Mouse (Mus musculus) bone marrow macrophage, adult 2 months (primary cell): Measurements from ENCODE around the gene Gm20388. TPM values are rescaled to one million over a fixed set of nuclear protein-coding genes. Genes with fewer than 3 reads are reported as not detected.
"Not testable (repeated sequence)": the region's sequence is repeated elsewhere in the genome, so short reads cannot be mapped to it uniquely, and the experiment has no call there.

ENCODE experiments used
- H3K27ac ChIP-seq: 2 replicates; pipeline ENCODE4 v1.5.1; 2012; ENCODE audit warnings: low read depth, low read length; ENCODE audit not compliant: insufficient read depth
- H3K4me1 ChIP-seq: 2 replicates; pipeline ENCODE4 v1.6.1; 2012; ENCODE audit warnings: low read length; ENCODE audit not compliant: control insufficient read depth, insufficient read depth
- H3K4me3 ChIP-seq: 2 replicates; pipeline ENCODE4 v1.5.1; 2012; ENCODE audit warnings: mild to moderate bottlenecking, low read length, moderate library complexity; ENCODE audit not compliant: insufficient read depth
- CTCF ChIP-seq: IDR thresholded peaks from 2 replicates; pipeline ENCODE4 v1.5.1; 2012; ENCODE audit warnings: low read depth, mild to moderate bottlenecking, low read length, moderate library complexity
- POLR2A ChIP-seq: IDR thresholded peaks from 2 replicates; pipeline ENCODE4 v1.6.1; 2012; ENCODE audit warnings: mild to moderate bottlenecking, low read depth, low read length, borderline replicate concordance
- polyA plus RNA-seq: library from polyadenylated mRNA; stranded (reverse); fragments of >200 nt; gene quantifications from 2 replicates; pipeline ENCODE4 v1.2.4, GENCODE M21; 2012; ENCODE audit not compliant: missing spikeins, insufficient read depth, insufficient read length

Gene Gm20388
- polyA plus RNA-seq, 1 experiment = 32.7 TPM

DNA sequence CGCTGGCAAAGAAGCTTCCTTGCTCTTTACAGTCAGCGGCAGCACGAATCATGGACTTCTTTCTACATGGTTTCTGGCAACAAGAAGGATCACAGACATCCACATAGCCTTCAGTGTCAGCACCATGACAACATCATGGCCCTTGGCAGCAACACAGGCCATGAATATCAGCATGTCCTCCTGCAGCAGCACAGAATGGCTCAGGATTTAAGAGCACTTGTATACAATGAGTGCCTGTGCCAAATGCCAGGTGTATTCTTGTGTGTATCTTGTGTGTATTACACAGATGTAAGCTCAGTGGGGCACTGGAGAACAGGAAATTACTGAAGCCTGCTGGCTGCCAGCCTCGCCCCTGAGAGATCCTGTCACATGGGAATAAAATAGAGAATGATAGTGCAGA is 4263.0 kb downstream of the Gm20388 start:
- TF ChIP-seq CTCF = no peak
- peaks cover 5% of the 10 kb centered on the region for H3K4me1 ChIP-seq
- no peak overlapping the region for H3K27ac ChIP-seq
- H3K4me3 ChIP-seq = no peak overlapping the region

GRCm38 (mm10) chr8:124176133-124176532 is 4265.5 kb downstream of the Gm20388 start:
- TF ChIP-seq CTCF = no peak
- no peak for TF ChIP-seq POLR2A
- no peak overlapping the region for H3K27ac ChIP-seq

DNA sequence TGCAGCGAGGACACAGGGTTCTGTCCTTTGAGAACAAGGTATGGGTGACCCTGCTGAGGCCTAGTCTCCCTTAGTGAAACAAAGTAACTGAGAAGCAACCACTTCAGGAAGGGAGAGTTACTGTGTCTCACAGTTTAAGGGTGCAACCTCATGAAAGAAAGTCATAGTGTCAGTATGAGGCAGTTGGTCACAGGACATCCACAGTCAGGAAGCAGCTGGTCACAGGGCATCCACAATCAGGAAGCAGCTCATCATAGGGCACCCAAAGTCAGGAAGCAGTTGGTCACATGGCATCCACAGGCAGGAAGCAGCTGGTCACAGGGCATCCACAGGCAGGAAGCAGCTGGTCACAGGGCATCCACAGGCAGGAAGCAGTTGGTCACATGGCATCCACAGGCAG is 4266.5 kb downstream of the Gm20388 start:
- H3K4me1 ChIP-seq, H3K4me3 ChIP-seq: not testable (repeated sequence)
- H3K27ac ChIP-seq = peak overlapping the region; percentile 33

More at GRCm38 (mm10) chr8:124176133-124176532, 4265.5 kb downstream of the Gm20388 start:
- Histone ChIP-seq H3K4me1 (no peaks in the 10 kb centered on the region), H3K4me3 (no peak overlapping the region)

- H3K27ac ChIP-seq = no peak overlapping the region
- no peak overlapping the region for H3K4me3 ChIP-seq
- H3K4me1 ChIP-seq = no peaks in the 10 kb centered on the region
- no peak for TF ChIP-seq CTCF
- no peak for TF ChIP-seq POLR2A
Observed at GRCm38 (mm10) chr8:124180681-124181445, 4270.2 kb downstream of the Gm20388 start.

DNA sequence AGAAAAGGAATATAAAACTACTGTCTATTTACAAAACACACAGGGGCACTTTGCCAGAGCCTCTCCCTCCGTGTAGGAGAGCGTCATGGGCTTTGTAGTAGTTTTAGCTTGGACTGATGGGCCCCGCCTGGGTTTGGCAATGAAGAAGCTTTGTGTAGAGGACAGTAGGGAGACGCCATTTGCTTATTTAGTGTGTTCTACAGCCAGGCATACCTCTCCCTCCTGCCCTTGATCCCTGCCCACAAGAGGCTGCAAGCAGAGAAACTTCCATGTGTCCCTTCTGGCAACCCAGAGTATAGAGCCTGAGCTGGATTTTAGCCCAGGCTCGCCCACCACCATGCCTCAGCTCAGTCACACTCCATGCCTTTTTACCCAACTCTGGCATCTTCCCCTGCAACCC is 4271.1 kb downstream of the Gm20388 start:
- no peak; the same call in 1 of the 2 replicates for TF ChIP-seq CTCF
- no peak for TF ChIP-seq POLR2A
- Histone ChIP-seq H3K4me3 (no peak overlapping the region), H3K4me1 (no peaks in the 10 kb centered on the region), H3K27ac (no peak overlapping the region)

- Histone ChIP-seq H3K4me3 (no peak overlapping the region), H3K4me1 (no peaks in the 10 kb centered on the region), H3K27ac (no peak overlapping the region)
- no peak for TF ChIP-seq CTCF
- no peak for TF ChIP-seq POLR2A
Observed at GRCm38 (mm10) chr8:124182224-124182623, 4271.6 kb downstream of the Gm20388 start.

GRCm38 (mm10) chr8:124184078-124184477 is 4273.4 kb downstream of the Gm20388 start:
- H3K27ac ChIP-seq = no peak overlapping the region
- no peaks in the 10 kb centered on the region for H3K4me1 ChIP-seq
- H3K4me3 ChIP-seq = no peak overlapping the region
- TF ChIP-seq CTCF = no peak
- TF ChIP-seq POLR2A = no peak

- no peak overlapping the region for H3K4me3 ChIP-seq
- TF ChIP-seq CTCF = no peak
- TF ChIP-seq POLR2A = no peak
- no peaks in the 10 kb centered on the region for H3K4me1 ChIP-seq
- no peak overlapping the region for H3K27ac ChIP-seq
Observed at GRCm38 (mm10) chr8:124184507-124184906, 4273.9 kb downstream of the Gm20388 start.

GRCm38 (mm10) chr8:124185081-124185480 is 4274.4 kb downstream of the Gm20388 start:
- no peak overlapping the region for H3K27ac ChIP-seq
- no peaks in the 10 kb centered on the region for H3K4me1 ChIP-seq
- TF ChIP-seq CTCF (no peak), POLR2A (no peak)

DNA sequence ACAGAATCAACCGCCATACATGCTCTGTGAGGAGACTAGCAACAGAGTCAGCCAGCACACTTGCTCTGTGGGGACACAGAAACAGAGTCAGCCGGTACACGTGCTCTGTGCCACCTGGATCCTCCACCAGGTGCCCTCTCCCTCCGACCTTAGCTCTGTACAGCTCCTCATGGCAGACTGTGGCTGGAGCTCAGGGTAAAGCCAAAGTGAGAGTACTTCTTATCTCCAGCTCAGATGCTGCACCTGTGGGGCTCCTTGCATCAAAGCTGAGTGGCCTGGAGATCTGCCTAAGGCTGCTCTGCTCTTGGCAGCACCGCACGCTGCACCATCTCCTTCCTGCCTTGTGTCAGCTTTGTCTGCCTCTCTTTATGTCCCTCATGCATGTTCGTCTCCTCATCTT is 4279.7 kb downstream of the Gm20388 start:
- no peak overlapping the region for H3K4me3 ChIP-seq
- no peak overlapping the region for H3K27ac ChIP-seq
- TF ChIP-seq POLR2A (no peak), CTCF (no peak)
- no peaks in the 10 kb centered on the region for H3K4me1 ChIP-seq

More at GRCm38 (mm10) chr8:124185081-124185480, 4274.4 kb downstream of the Gm20388 start:
- H3K4me3 ChIP-seq = no peak overlapping the region

GRCm38 (mm10) chr8:124192242-124192641 is 4281.6 kb downstream of the Gm20388 start:
- no peak overlapping the region for H3K27ac ChIP-seq
- TF ChIP-seq CTCF (no peak), POLR2A (no peak)
- no peaks in the 10 kb centered on the region for H3K4me1 ChIP-seq
- H3K4me3 ChIP-seq = no peak overlapping the region
